Mouse (Mus musculus) midbrain, embryonic 10.5 days (tissue): ENCODE results near the gene Plac9a. TPM values are rescaled to one million over a fixed set of nuclear protein-coding genes. Genes with fewer than 3 reads are reported as not detected.
"Not testable (repeated sequence)": the region's sequence is repeated elsewhere in the genome, so short reads cannot be mapped to it uniquely, and the experiment has no call there.

Experiments
- DNase-seq: peaks from one replicate; pipeline ENCODE4 v3.0.0-alpha.2; 2017; ENCODE audit warnings: low spot score
- H3K27ac ChIP-seq: fragments of 300-500 bp; sonication (generic); replicated peaks from 2 replicates; pipeline ENCODE4 v1.5.1; 2016; ENCODE audit warnings: mild to moderate bottlenecking
- H3K27me3 ChIP-seq: fragments of 300-500 bp; sonication (generic); 2 replicates; pipeline ENCODE4 v1.6.1; 2016; ENCODE audit warnings: low read depth, mild to moderate bottlenecking; ENCODE audit not compliant: poor library complexity, severe bottlenecking
- H3K36me3 ChIP-seq: fragments of 300-500 bp; sonication (generic); 2 replicates; pipeline ENCODE4 v1.6.1; 2016; ENCODE audit warnings: mild to moderate bottlenecking, moderate library complexity
- H3K4me1 ChIP-seq: fragments of 300-500 bp; sonication (generic); 2 replicates; pipeline ENCODE4 v1.6.1; 2016
- H3K4me3 ChIP-seq: fragments of 300-500 bp; sonication (generic); 2 replicates; pipeline ENCODE4 v1.5.1; 2016; ENCODE audit warnings: mild to moderate bottlenecking, moderate library complexity
- H3K9me3 ChIP-seq: fragments of 300-500 bp; sonication (generic); replicated peaks from 2 replicates; pipeline ENCODE4 v1.6.1; 2016; ENCODE audit warnings: mild to moderate bottlenecking
- WGBS: fragments of 180-500 bp; shearing (Covaris S2); methylation state at CpG from one replicate; pipeline ENCODE4 v1.1.7; 2016; 5-methylcytosine and 5-hydroxymethylcytosine counted together
- polyA plus RNA-seq: library from polyadenylated mRNA; unstranded; fragments of >200 nt; fragmentation: Nextera tagmentation; extraction: Ambion mirVana; gene quantifications from 2 replicates; pipeline ENCODE4 v1.2.1, GENCODE M21; 2016

The Plac9a gene
- polyA plus RNA-seq, 1 experiment from 2014 or later, result not detected

- H3K4me3 ChIP-seq, DNase-seq, H3K27me3 ChIP-seq, H3K4me1 ChIP-seq, H3K27ac ChIP-seq, H3K9me3 ChIP-seq, H3K36me3 ChIP-seq: not testable (repeated sequence)
- WGBS, result no CpG with 5 or more reads among the region's 7 CpGs
Measured at GRCm38 (mm10) chr14:25876640-25877039, 26.3 kb downstream of the Plac9a start.

GRCm38 (mm10) chr14:25872461-25873415 is 30.2 kb downstream of the Plac9a start:
- Histone ChIP-seq H3K4me3 (no peak overlapping the region), H3K27me3 (no peaks in the 10 kb centered on the region), H3K4me1 (peaks cover 18% of the 10 kb centered on the region), H3K27ac (no peak overlapping the region), H3K36me3 (no peaks in the 10 kb centered on the region), H3K9me3 (no peaks in the 10 kb centered on the region)
- WGBS, result 87% methylated on average over 8 of the region's 8 CpGs
- no peak for DNase-seq

- 61% methylated on average over 9 of the region's 9 CpGs for WGBS
- Histone ChIP-seq H3K27me3 (no peaks in the 10 kb centered on the region), H3K4me1 (peaks cover 18% of the 10 kb centered on the region), H3K36me3 (no peaks in the 10 kb centered on the region), H3K9me3 (no peaks in the 10 kb centered on the region), H3K27ac (no peak overlapping the region; the same call in 1 of the 2 replicates), H3K4me3 (no peak overlapping the region)
- no peak for DNase-seq
Measured at GRCm38 (mm10) chr14:25869135-25869878, 33.6 kb downstream of the Plac9a start.

GRCm38 (mm10) chr14:25868706-25869105 is 34.2 kb downstream of the Plac9a start:
- DNase-seq, result no peak
- 60% methylated on average over 4 of the region's 4 CpGs for WGBS

GRCm38 (mm10) chr14:25867834-25868233 is 35.1 kb downstream of the Plac9a start:
- H3K4me1 ChIP-seq, result peaks cover 18% of the 10 kb centered on the region
- H3K27me3 ChIP-seq, result no peaks in the 10 kb centered on the region
- no peak overlapping the region for H3K27ac ChIP-seq
- WGBS, result 83% methylated on average over 6 of the region's 6 CpGs
- H3K9me3 ChIP-seq, result no peaks in the 10 kb centered on the region
- no peak overlapping the region for H3K4me3 ChIP-seq
- no peaks in the 10 kb centered on the region for H3K36me3 ChIP-seq
- DNase-seq, result no peak

More at GRCm38 (mm10) chr14:25868706-25869105, 34.2 kb downstream of the Plac9a start:
- Histone ChIP-seq H3K9me3 (no peaks in the 10 kb centered on the region), H3K4me3 (no peak overlapping the region), H3K36me3 (no peaks in the 10 kb centered on the region), H3K4me1 (peaks cover 18% of the 10 kb centered on the region), H3K27me3 (no peaks in the 10 kb centered on the region), H3K27ac (no peak overlapping the region)

- Histone ChIP-seq H3K36me3 (no peaks in the 10 kb centered on the region), H3K27ac (no peak overlapping the region), H3K27me3 (no peaks in the 10 kb centered on the region), H3K4me1 (peaks cover 18% of the 10 kb centered on the region), H3K4me3 (no peak overlapping the region), H3K9me3 (no peaks in the 10 kb centered on the region)
- DNase-seq, result no peak
- 89% methylated on average over 11 of the region's 11 CpGs for WGBS
Measured at GRCm38 (mm10) chr14:25866832-25867231, 36.1 kb downstream of the Plac9a start.

GRCm38 (mm10) chr14:25866384-25866783 is 36.5 kb downstream of the Plac9a start:
- H3K27me3 ChIP-seq, result no peaks in the 10 kb centered on the region
- no peaks in the 10 kb centered on the region for H3K9me3 ChIP-seq
- H3K4me3 ChIP-seq, result no peak overlapping the region
- H3K27ac ChIP-seq, result no peak overlapping the region
- H3K36me3 ChIP-seq, result no peaks in the 10 kb centered on the region
- peaks cover 18% of the 10 kb centered on the region for H3K4me1 ChIP-seq
- 95% methylated on average over 6 of the region's 6 CpGs for WGBS
- DNase-seq, result no peak

- Histone ChIP-seq H3K27ac (no peak overlapping the region), H3K36me3 (no peaks in the 10 kb centered on the region), H3K27me3 (no peaks in the 10 kb centered on the region), H3K9me3 (no peaks in the 10 kb centered on the region), H3K4me1 (peaks cover 18% of the 10 kb centered on the region), H3K4me3 (no peak overlapping the region)
- DNase-seq, result no peak
- WGBS, result 88% methylated on average over 5 of the region's 5 CpGs
Measured at GRCm38 (mm10) chr14:25865251-25865650, 37.6 kb downstream of the Plac9a start.

- Histone ChIP-seq H3K9me3 (no peaks in the 10 kb centered on the region), H3K4me3 (no peak overlapping the region), H3K27ac (no peak overlapping the region), H3K4me1 (peaks cover 5% of the 10 kb centered on the region), H3K36me3 (no peaks in the 10 kb centered on the region), H3K27me3 (no peaks in the 10 kb centered on the region)
- DNase-seq, result no peak
- WGBS, result 79% methylated on average over 2 of the region's 2 CpGs
Measured at GRCm38 (mm10) chr14:25863721-25864120, 39.2 kb downstream of the Plac9a start.

- DNase-seq, result no peak
- H3K9me3 ChIP-seq, result no peaks in the 10 kb centered on the region
- 90% methylated on average over 13 of the region's 13 CpGs for WGBS
- H3K27me3 ChIP-seq, result no peaks in the 10 kb centered on the region
- no peaks in the 10 kb centered on the region for H3K36me3 ChIP-seq
- H3K4me3 ChIP-seq, result no peak overlapping the region
- H3K4me1 ChIP-seq, result peaks cover 7% of the 10 kb centered on the region; the same call in 1 of the 2 replicates
- no peak overlapping the region for H3K27ac ChIP-seq
Measured at GRCm38 (mm10) chr14:25861771-25862530, 40.9 kb downstream of the Plac9a start.

GRCm38 (mm10) chr14:25857940-25858339 is 45.0 kb downstream of the Plac9a start:
- peaks cover 19% of the 10 kb centered on the region for H3K4me1 ChIP-seq
- DNase-seq, result no peak
- no peaks in the 10 kb centered on the region for H3K9me3 ChIP-seq
- no peaks in the 10 kb centered on the region for H3K36me3 ChIP-seq
- H3K27me3 ChIP-seq, result no peaks in the 10 kb centered on the region
- WGBS, result 87% methylated on average over 8 of the region's 8 CpGs
- no peak overlapping the region for H3K4me3 ChIP-seq
- no peak overlapping the region for H3K27ac ChIP-seq

GRCm38 (mm10) chr14:25857168-25857621 is 45.7 kb downstream of the Plac9a start:
- Histone ChIP-seq H3K36me3 (no peaks in the 10 kb centered on the region), H3K4me1 (peaks cover 19% of the 10 kb centered on the region), H3K27ac (no peak overlapping the region), H3K27me3 (no peaks in the 10 kb centered on the region), H3K9me3 (no peaks in the 10 kb centered on the region), H3K4me3 (no peak overlapping the region)
- WGBS, result 67% methylated on average over 3 of the region's 3 CpGs
- DNase-seq, result no peak
